Mouse (Mus musculus) lung, adult 2 months (tissue): ENCODE data around the gene 4933405L10Rik. TPM values are rescaled to one million over a fixed set of nuclear protein-coding genes. Genes with fewer than 3 reads are reported as not detected.
A peak's percentile ranks its signal among the peaks of the same experiment; 100 is the strongest.

ENCODE experiments used
- DNase-seq: peaks from one replicate; pipeline ENCODE4 v3.0.0; 2022
- H3K4me1 ChIP-seq: fragments of 200-500 bp; 2 replicates; pipeline ENCODE4 v1.6.1; 2011; ENCODE audit warnings: low read length; ENCODE audit not compliant: control insufficient read depth, insufficient read depth
- H3K4me3 ChIP-seq: fragments of 200-500 bp; replicated peaks from 2 replicates; pipeline ENCODE3; 2011; ENCODE audit warnings: low read depth, mild to moderate bottlenecking, control low read depth, low read length; ENCODE audit errors: extremely low read depth
- CTCF ChIP-seq: fragments of 200-500 bp; IDR thresholded peaks from 2 replicates; pipeline ENCODE4 v1.5.1; 2011; ENCODE audit warnings: mild to moderate bottlenecking, low read length, control low read depth; ENCODE audit not compliant: insufficient read depth
- POLR2A ChIP-seq: fragments of 200-500 bp; IDR thresholded peaks from 2 replicates; pipeline ENCODE4 v1.6.1; 2011; ENCODE audit warnings: low read depth, mild to moderate bottlenecking, control low read depth, low read length, borderline replicate concordance; ENCODE audit errors: extremely low read depth
- WGBS: fragments of 180-500 bp; shearing (Covaris S2); methylation state at CpG from one replicate; pipeline ENCODE4 v1.1.7; 2018; 5-methylcytosine and 5-hydroxymethylcytosine counted together
- polyA plus RNA-seq: library from polyadenylated mRNA; depleted of rRNA; stranded (reverse); fragments of >200 nt; gene quantifications from 2 replicates; pipeline ENCODE4 v1.2.3, GENCODE M21; 2012

Gene 4933405L10Rik
- polyA plus RNA-seq, 1 experiment: not detected

- no peak for TF ChIP-seq POLR2A
- no peak for TF ChIP-seq CTCF
- DNase-seq: no peak
- H3K4me3 ChIP-seq: peak overlapping the region; percentile 74
- WGBS: under 1% methylated on average over 21 of the region's 21 CpGs
- peaks cover 6% of the 10 kb centered on the region; the same call in 1 of the 2 replicates for H3K4me1 ChIP-seq
Observed at GRCm38 (mm10) chr8:105700566-105700965, 6.9 kb upstream of the 4933405L10Rik start.

- DNase-seq: peak; percentile 97
- TF ChIP-seq CTCF (no peak), POLR2A (peak; percentile 78; the same call in 1 of the 2 replicates)
- under 1% methylated on average over 60 of the region's 60 CpGs for WGBS
- Histone ChIP-seq H3K4me3 (peak within 1 kb of the TSS; percentile 74), H3K4me1 (peaks cover 6% of the 10 kb centered on the region; the same call in 1 of the 2 replicates)
Observed at GRCm38 (mm10) chr8:105700966-105701824, 6.3 kb upstream of the 4933405L10Rik start, which contains the start of the genes Acd and Pard6a. Gene Acd (minus strand): TSS chr8:105701102. Gene Pard6a (plus strand): TSS chr8:105701148.

- no peak for TF ChIP-seq POLR2A
- no peak for TF ChIP-seq CTCF
- 57% methylated on average over 18 of the region's 18 CpGs for WGBS
- no peak for DNase-seq
- Histone ChIP-seq H3K4me3 (peak overlapping the region; percentile 74), H3K4me1 (peaks cover 6% of the 10 kb centered on the region; the same call in 1 of the 2 replicates)
Observed at GRCm38 (mm10) chr8:105702001-105702401, 5.5 kb upstream of the 4933405L10Rik start.

GRCm38 (mm10) chr8:105702731-105703415 lies 4.6 kb upstream of the 4933405L10Rik start:
- WGBS: 91% methylated on average over 24 of the region's 24 CpGs
- Histone ChIP-seq H3K4me3 (no peak overlapping the region), H3K4me1 (peaks cover 8% of the 10 kb centered on the region; the same call in 1 of the 2 replicates)
- TF ChIP-seq CTCF (no peak), POLR2A (no peak)
- DNase-seq: no peak

- DNase-seq: no peak
- Histone ChIP-seq H3K4me3 (no peak overlapping the region), H3K4me1 (peaks cover 8% of the 10 kb centered on the region; the same call in 1 of the 2 replicates)
- WGBS: 93% methylated on average over 34 of the region's 34 CpGs
- TF ChIP-seq POLR2A (no peak), CTCF (no peak)
Observed at GRCm38 (mm10) chr8:105704146-105704812, 3.2 kb upstream of the 4933405L10Rik start.

DNA sequence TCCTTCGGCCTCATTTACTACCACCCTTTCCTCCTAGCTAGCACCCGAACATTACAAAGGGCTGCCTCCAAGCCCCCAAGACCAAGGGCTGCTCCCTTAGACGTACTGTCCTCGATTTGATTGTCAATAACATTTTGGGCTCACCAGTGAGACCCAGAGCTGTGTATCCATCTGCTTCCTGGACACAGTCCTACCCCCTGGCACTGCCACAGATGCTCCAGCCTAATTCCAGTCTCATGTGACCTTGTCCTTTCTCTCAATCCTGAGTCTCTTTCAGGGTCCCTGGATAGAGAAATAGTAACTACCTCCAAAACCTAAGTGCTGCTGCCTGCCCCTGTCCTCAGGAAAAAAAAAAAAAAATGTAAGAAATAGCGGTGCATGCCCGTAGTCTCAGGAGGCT lies 2.5 kb upstream of the 4933405L10Rik start:
- TF ChIP-seq CTCF (no peak), POLR2A (no peak)
- Histone ChIP-seq H3K4me1 (peaks cover 8% of the 10 kb centered on the region; the same call in 1 of the 2 replicates), H3K4me3 (no peak overlapping the region)
- 87% methylated on average over 6 of the region's 6 CpGs for WGBS
- no peak for DNase-seq

GRCm38 (mm10) chr8:105706426-105706825 lies 1.0 kb upstream of the 4933405L10Rik start:
- WGBS: 84% methylated on average over 12 of the region's 12 CpGs
- Histone ChIP-seq H3K4me1 (peaks cover 6% of the 10 kb centered on the region; the same call in 1 of the 2 replicates), H3K4me3 (no peak overlapping the region)
- no peak for DNase-seq
- no peak for TF ChIP-seq CTCF
- no peak for TF ChIP-seq POLR2A

DNA sequence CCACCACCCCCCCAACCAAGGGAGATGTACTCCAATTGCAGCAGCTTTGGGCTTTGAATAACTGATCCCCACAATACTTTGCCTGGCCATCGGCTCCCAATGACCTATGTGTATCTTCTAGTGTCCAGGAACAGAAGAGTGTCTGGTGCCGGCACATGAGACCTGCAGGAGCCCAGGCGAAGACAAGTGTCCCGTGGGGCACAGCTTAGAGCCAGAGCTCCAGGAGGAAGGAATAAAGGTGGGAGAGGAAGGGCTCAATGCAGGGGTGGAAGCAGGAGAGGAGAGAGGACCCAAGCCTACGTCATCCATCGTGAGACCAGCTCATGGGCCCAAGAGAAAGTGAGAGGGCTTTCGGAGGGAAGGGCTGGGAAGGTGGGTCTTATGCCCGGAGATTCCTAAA lies 1.2 kb downstream of the 4933405L10Rik start:
- Histone ChIP-seq H3K4me1 (peaks cover 3% of the 10 kb centered on the region; the same call in 1 of the 2 replicates), H3K4me3 (no peak overlapping the region)
- TF ChIP-seq POLR2A (no peak), CTCF (no peak)
- WGBS: 88% methylated on average over 8 of the region's 8 CpGs
- no peak for DNase-seq

- peaks cover 3% of the 10 kb centered on the region; the same call in 1 of the 2 replicates for H3K4me1 ChIP-seq
- no peak overlapping the region for H3K4me3 ChIP-seq
- 78% methylated on average over 14 of the region's 14 CpGs for WGBS
- no peak for TF ChIP-seq POLR2A
- no peak for TF ChIP-seq CTCF
- DNase-seq: no peak
Observed at GRCm38 (mm10) chr8:105709317-105709716, 1.9 kb downstream of the 4933405L10Rik start.
